In genomic region chr11:96058309-96058708, GRCm38 (mm10) we compare ENCODE assay signal across 20 mouse cellular contexts. TPM values are rescaled to one million over a fixed set of nuclear protein-coding genes. Genes with fewer than 3 reads are reported as not detected.
"Had no signal": no experiment of that assay in that cellular context is flagged by ENCODE, and none has a peak within 500 bp of the region (broad histone marks: within the 10 kb centered on the region; RNA-seq: fewer than 3 reads in every experiment).

No protein-coding gene starts in this region.

- ATAC-seq: lung, postnatal 0 days; midbrain, embryonic 13.5 days; midbrain, embryonic 15.5 days had no signal

- DNase-seq: lung, adult 2 months; lung, postnatal 14 days; lung, postnatal 36 days; right cerebral cortex, postnatal 14 days; thymus, adult 2 months; thymus, postnatal 25 days; thymus, postnatal 4 days had no signal

RNA-seq across cellular contexts. Expression of gene Gip, which starts 34.0 kb away (rescaled TPM):
- total RNA-seq: megakaryocyte progenitor cell, adult 5-6 weeks had no signal
- polyA plus RNA-seq: lung, adult 2 months; lung, embryonic 15.5 days; lung, postnatal 0 days; macrophage; midbrain, embryonic 11.5 days; midbrain, embryonic 13.5 days; midbrain, embryonic 15.5 days; myocyte; neural tube, embryonic 11.5 days; neural tube, embryonic 13.5 days; neural tube, embryonic 15.5 days; spleen, adult 2 months; urinary bladder, adult 2 months had no signal

RNA-seq across cellular contexts. Expression of gene Igf2bp1, which starts 52.6 kb away (rescaled TPM):
- total RNA-seq: megakaryocyte progenitor cell, adult 5-6 weeks had no signal
- polyA plus RNA-seq: macrophage; spleen, adult 2 months had no signal
